Mouse (Mus musculus): ENCODE measurements around the gene Tnik.

- no peak for TF ChIP-seq CTCF (conservative IDR thresholded peaks at IDR 0.05; ENCODE audit: insufficient read depth, insufficient read length, low read depth, low read length)
- no peak for TF ChIP-seq POLR2A (IDR thresholded peaks at IDR 0.05; ENCODE audit: low read depth, low read length)
These were observed at the start of gene Tnik for GRCm38 (mm10) chr3:28263002-28263947.

Measured in kidney, adult 2 months (tissue).